18 mouse cellular contexts compared by ENCODE assay signal in genomic region chr13:47709323-47709722, GRCm38 (mm10).
"Had no signal": no experiment of that assay in that cellular context is flagged by ENCODE, and none has a peak within 500 bp of the region (broad histone marks: within the 10 kb centered on the region; RNA-seq: fewer than 3 reads in every experiment).

No protein-coding gene starts in this region.

- H3K27me3 ChIP-seq: midbrain, embryonic 12.5 days; neural tube, embryonic 13.5 days; neural tube, embryonic 15.5 days had no signal

- H3K9me3 ChIP-seq: midbrain, embryonic 10.5 days; midbrain, embryonic 12.5 days; neural tube, embryonic 13.5 days; neural tube, embryonic 15.5 days had no signal

- H3K4me3 ChIP-seq: midbrain, embryonic 10.5 days; midbrain, embryonic 12.5 days; myocyte; neural tube, embryonic 13.5 days; neural tube, embryonic 15.5 days had no signal

- H3K4me2 ChIP-seq: lung, embryonic 14.5 days; midbrain, embryonic 12.5 days; neural tube, embryonic 13.5 days; neural tube, embryonic 15.5 days had no signal

- H3K9ac ChIP-seq: lung, embryonic 14.5 days; midbrain, embryonic 12.5 days; neural tube, embryonic 13.5 days; neural tube, embryonic 15.5 days had no signal

- H3K27ac ChIP-seq: midbrain, embryonic 10.5 days; midbrain, embryonic 12.5 days had no signal

- H3K36me3 ChIP-seq: midbrain, embryonic 10.5 days; midbrain, embryonic 12.5 days; neural tube, embryonic 13.5 days; neural tube, embryonic 15.5 days had no signal

- H3K4me1 ChIP-seq: midbrain, embryonic 12.5 days; neural tube, embryonic 13.5 days; neural tube, embryonic 15.5 days had no signal

- DNase-seq: lung, embryonic 14.5 days; lung, postnatal 10 days; lung, postnatal 4 days; midbrain, embryonic 14.5 days; retina, postnatal 1 day; right cerebral cortex, adult 18-20 months; right cerebral cortex, postnatal 25 days; right cerebral cortex, postnatal 4 days; spleen, adult 18-20 months; thymus, adult 18-20 months; thymus, postnatal 14 days; thymus, postnatal 36 days had no signal

- ATAC-seq: midbrain, embryonic 16.5 days had no signal
